Mouse (Mus musculus): ENCODE results near the gene Nrp1. TPM values are rescaled to one million over a fixed set of nuclear protein-coding genes. Genes with fewer than 3 reads are reported as not detected.

Gene Nrp1
- 10 to 100 TPM; 24.9 to 28.0 (median 26.4) TPM for total RNA-seq (2022)

GRCm38 (mm10) chr8:128358406-128358755 lies at the start of gene Nrp1:
Gene Nrp1 (plus strand): TSS chr8:128358604.
- peak; percentile 22 to 49 for DNase-seq (ENCODE audit: low spot score in 2 of 2)

- no peak for DNase-seq (ENCODE audit: low spot score in 2 of 2)
Measured at GRCm38 (mm10) chr8:128320797-128321196, 37.6 kb upstream of the Nrp1 start.

GRCm38 (mm10) chr8:128327281-128327680 lies 31.1 kb upstream of the Nrp1 start:
- no peak for DNase-seq (ENCODE audit: low spot score in 2 of 2)

GRCm38 (mm10) chr8:128327922-128328321 lies 30.5 kb upstream of the Nrp1 start:
- DNase-seq (ENCODE audit: low spot score in 2 of 2) = no peak

- no peak for DNase-seq (ENCODE audit: low spot score in 2 of 2)
Measured at GRCm38 (mm10) chr8:128329502-128329901, 28.9 kb upstream of the Nrp1 start.

GRCm38 (mm10) chr8:128335976-128336375 lies 22.4 kb upstream of the Nrp1 start:
- peak in 1 of 2 experiments; percentile 35 for DNase-seq (ENCODE audit: low spot score in 2 of 2)

- no peak for DNase-seq (ENCODE audit: low spot score in 2 of 2)
Measured at GRCm38 (mm10) chr8:128338951-128339350, 19.5 kb upstream of the Nrp1 start.

- no peak for DNase-seq (ENCODE audit: low spot score in 2 of 2)
Measured at GRCm38 (mm10) chr8:128339521-128339920, 18.9 kb upstream of the Nrp1 start.

- DNase-seq (ENCODE audit: low spot score in 2 of 2) = no peak
Measured at GRCm38 (mm10) chr8:128350405-128350804, 8.0 kb upstream of the Nrp1 start.

- DNase-seq (ENCODE audit: low spot score in 2 of 2) = no peak
Measured at GRCm38 (mm10) chr8:128351211-128351610, 7.2 kb upstream of the Nrp1 start.

- DNase-seq (ENCODE audit: low spot score in 2 of 2) = no peak
Measured at GRCm38 (mm10) chr8:128352821-128353220, 5.6 kb upstream of the Nrp1 start.

GRCm38 (mm10) chr8:128353999-128354398 lies 4.4 kb upstream of the Nrp1 start:
- no peak for DNase-seq (ENCODE audit: low spot score in 2 of 2)

- no peak for DNase-seq (ENCODE audit: low spot score in 2 of 2)
Measured at GRCm38 (mm10) chr8:128355091-128355490, 3.3 kb upstream of the Nrp1 start.

GRCm38 (mm10) chr8:128356170-128356569 lies 2.2 kb upstream of the Nrp1 start:
- no peak for DNase-seq (ENCODE audit: low spot score in 2 of 2)

- DNase-seq (ENCODE audit: low spot score in 2 of 2) = peak; percentile 34 to 40
Measured at GRCm38 (mm10) chr8:128356796-128357539, 1.4 kb upstream of the Nrp1 start.

GRCm38 (mm10) chr8:128357540-128358405 lies 631 bp upstream of the Nrp1 start:
- peak; percentile 30 to 40 for DNase-seq (ENCODE audit: low spot score in 2 of 2)

- peak; percentile 34 to 47 for DNase-seq (ENCODE audit: low spot score in 2 of 2)
Measured at GRCm38 (mm10) chr8:128358756-128359520, 534 bp downstream of the Nrp1 start.

- DNase-seq (ENCODE audit: low spot score in 2 of 2) = peak in 1 of 2 experiments; percentile 16
Measured at GRCm38 (mm10) chr8:128359521-128360318, 1.3 kb downstream of the Nrp1 start.

GRCm38 (mm10) chr8:128361343-128361870 lies 3.0 kb downstream of the Nrp1 start:
- DNase-seq (ENCODE audit: low spot score in 2 of 2) = no peak

- DNase-seq (ENCODE audit: low spot score in 2 of 2) = peak; percentile 43 to 59
Measured at GRCm38 (mm10) chr8:128362940-128363595, 4.7 kb downstream of the Nrp1 start.

All from left cerebral cortex, adult 8-10 months (tissue).